Mouse (Mus musculus) gastrocnemius, adult 8-10 months (tissue): ENCODE data around the gene Slc35g1. TPM values are rescaled to one million over a fixed set of nuclear protein-coding genes. Genes with fewer than 3 reads are reported as not detected.

Source experiments
- DNase-seq, 2 experiments: peaks; one replicate each; pipeline ENCODE4 v3.0.0; 2022; ENCODE audit warnings: low spot score in 2 of 2
- total RNA-seq, 4 experiments: library from RNA; stranded (reverse); gene quantifications; 2 replicates each; pipeline ENCODE4 v1.2.4; 2022

The Slc35g1 gene
- total RNA-seq, 4 experiments from 2014 or later, result 1.8 to 2.3 (median 1.9) TPM

DNA sequence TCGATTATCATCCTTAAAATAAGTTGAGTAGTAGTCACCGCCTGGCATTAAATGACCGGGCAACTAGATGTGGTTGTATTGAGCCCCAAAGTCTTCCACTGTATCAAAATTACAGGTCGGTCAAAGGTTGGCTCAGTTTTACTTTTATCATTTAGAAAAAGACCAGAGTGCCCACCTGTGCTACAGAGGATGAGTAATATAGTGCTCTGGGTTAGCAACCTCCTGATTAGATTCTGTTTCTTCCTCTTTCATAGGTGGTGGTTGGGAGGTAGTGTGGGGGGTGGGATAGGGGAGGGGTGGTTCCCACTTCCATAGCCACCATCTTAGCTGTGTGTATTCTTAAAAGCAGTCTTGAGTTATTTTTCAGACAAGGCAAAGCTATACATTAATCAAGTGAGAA, 7.9 kb upstream of the Slc35g1 start:
- no peak for DNase-seq

GRCm38 (mm10) chr19:38396633-38396970, 822 bp downstream of the Slc35g1 start:
- no peak for DNase-seq

DNA sequence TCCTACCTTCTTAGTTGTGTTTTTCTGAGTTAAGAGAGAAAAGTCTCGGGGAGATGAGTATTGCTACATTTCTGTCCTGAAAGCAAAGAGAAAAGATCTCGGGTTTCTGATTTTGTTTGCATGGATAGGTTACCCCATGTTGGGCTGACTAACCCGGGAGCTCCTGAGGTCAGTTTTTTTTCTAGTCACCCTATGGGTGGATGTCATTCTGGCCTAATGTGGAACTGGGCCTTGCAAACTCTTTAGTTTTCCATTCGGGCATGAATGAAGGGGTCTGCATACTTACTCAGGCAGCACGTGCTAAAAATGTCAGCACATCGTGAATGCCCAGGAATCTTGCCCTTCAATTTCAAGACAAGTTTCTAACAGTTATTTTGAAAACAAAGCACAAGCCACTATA, 1.2 kb downstream of the Slc35g1 start:
- no peak for DNase-seq

GRCm38 (mm10) chr19:38398966-38399365, 3.2 kb downstream of the Slc35g1 start:
- DNase-seq, result no peak

GRCm38 (mm10) chr19:38400851-38401250, 5.1 kb downstream of the Slc35g1 start:
- DNase-seq, result no peak

GRCm38 (mm10) chr19:38401416-38401815, 5.6 kb downstream of the Slc35g1 start:
- DNase-seq, result no peak

DNA sequence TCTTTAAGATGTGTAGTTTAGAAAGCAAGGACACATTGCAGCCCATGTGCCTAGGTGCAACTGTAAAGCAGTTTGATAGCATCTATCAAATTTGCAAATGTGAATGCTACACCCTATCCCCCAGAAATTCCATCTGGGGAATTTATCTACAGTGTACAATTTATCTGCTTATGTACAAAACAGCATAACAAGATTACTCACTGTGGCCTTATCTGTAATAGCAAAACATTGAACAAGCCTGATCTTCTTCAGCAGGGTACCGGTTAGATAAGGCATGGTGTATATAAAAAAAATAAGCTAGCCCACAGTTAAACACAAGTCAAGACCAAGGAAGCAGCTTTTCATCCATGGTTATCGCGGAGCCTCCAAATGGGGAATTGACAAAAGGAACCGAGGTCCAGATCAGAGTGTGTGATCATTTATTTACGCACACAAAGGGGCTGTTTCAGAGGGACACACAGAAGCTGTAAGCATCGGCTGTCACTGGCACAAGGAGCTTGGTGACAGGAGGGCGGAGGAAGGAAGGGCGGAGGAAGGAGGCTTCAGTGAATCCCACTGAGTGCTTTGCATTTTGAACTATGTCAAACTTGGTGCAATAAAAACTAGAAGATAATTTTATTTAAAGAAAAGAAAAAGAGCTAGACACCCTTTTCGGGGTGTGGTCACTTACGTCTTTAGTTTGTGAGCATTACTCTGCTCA, 14.7 kb downstream of the Slc35g1 start:
- no peak for DNase-seq

- DNase-seq, result no peak
Measured at GRCm38 (mm10) chr19:38413861-38414260, 18.1 kb downstream of the Slc35g1 start.

DNA sequence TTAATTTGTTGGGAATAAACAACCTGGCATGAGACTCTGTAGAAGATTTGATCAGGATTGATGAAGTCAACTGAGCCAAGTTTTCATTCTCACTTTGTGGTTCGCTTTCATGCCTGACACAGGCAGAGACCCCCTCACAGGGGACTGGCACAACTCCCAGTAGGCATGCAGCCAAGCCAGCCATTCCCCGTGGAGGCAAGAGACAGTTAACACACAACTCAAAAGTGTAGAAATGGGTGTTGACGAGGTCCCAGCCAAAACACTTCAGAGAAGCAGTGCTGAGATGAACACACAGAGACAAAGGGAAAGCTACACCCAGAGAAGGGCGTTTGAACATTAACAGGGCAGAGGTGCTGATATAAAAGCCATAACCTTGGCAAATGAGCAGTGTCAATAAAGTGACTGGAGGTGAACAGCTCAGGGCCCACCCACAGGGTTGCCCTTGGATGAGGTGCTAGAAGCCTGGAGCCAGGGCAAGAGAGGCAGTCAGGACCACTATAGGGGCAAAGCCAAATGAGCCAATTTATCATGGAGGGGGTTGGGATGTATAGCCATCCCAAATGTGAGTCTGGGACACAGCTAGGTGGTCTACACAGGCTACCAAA, 23.1 kb downstream of the Slc35g1 start:
- DNase-seq, result no peak

- no peak for DNase-seq
Measured at GRCm38 (mm10) chr19:38420751-38421295, 25.0 kb downstream of the Slc35g1 start.

DNA sequence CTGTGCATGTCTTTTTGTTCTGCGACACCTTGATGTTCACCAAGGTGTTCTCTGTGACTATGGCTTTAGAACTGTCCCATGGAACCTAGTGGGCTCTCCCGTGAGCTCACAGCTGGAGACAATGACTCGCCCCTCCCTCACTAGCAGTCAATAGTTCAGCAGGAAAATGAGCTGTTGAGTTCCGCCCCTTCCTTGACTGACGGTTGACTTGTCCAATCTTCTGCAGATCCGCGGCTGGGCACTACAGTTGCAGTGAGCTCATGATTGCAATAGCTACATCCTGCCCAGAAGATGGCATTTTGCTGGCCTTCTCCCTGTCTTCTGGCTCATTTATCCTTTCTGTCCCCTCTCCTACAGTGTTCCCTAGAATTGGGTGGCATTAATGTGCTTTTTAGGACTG, 25.7 kb downstream of the Slc35g1 start:
- DNase-seq, result no peak

GRCm38 (mm10) chr19:38422926-38423325, 27.1 kb downstream of the Slc35g1 start:
- no peak for DNase-seq

- DNase-seq, result no peak
Measured at GRCm38 (mm10) chr19:38423884-38424283, 28.1 kb downstream of the Slc35g1 start.

GRCm38 (mm10) chr19:38424581-38424980, 28.8 kb downstream of the Slc35g1 start:
- DNase-seq, result no peak

DNA sequence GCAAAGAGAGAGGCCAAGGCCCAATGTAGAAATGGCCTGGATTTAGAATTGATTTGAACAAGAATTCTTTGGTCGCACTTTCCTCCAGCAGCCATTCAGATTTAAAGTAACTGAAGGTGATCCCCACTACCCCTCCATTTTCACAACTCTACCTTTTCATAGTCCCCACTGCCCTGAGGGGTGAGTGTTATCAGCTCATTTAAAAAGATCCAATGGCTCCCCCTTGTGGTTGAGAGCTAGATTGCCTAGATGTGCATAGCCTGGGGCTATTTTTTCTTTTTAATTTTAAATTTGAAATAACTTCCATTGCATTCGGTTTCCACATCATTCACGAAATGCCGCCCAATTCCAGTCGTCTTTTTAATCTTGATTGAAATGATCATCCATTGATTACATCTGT, 33.5 kb downstream of the Slc35g1 start:
- DNase-seq, result no peak

- DNase-seq, result no peak
Measured at GRCm38 (mm10) chr19:38430475-38430874, 34.7 kb downstream of the Slc35g1 start.

DNA sequence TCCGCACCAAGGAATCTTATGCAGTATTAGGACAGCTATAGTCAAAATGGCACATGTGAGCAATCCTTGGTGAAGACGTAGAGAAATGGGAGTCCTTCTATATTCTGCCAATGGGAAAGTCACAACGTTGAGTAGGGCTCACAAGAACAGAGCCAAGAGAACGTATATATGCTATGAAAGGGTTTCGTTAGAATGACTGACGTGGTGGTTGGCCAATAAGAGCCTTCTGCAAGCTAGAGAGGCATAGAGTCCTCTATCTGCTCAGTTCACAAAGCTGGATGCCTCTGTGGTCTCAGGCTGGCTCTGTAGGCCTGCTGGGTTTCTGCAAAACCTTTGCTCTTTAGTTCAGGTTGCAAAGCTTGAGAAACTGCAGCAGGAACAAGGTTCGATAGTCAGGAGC, 35.5 kb downstream of the Slc35g1 start:
- DNase-seq, result no peak

DNA sequence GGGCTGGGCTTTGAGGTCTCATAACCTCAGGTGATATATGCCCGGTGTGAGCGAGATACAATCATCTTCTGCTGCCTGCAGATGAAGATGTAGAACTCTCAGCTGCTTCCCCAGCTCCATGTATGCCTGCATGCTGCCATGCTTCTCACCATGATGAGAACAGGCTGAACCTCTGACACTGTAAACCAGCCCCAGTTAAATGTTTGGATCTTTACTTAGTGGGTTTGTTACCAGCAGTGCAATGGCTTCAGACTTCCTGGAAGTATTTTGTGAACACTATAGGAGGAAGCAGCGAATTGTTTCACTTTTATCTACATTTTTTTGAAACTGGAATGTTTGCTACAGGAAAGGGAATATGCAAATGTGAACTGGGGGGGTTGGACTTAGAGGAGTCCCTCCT, 36.2 kb downstream of the Slc35g1 start:
- DNase-seq, result no peak

DNA sequence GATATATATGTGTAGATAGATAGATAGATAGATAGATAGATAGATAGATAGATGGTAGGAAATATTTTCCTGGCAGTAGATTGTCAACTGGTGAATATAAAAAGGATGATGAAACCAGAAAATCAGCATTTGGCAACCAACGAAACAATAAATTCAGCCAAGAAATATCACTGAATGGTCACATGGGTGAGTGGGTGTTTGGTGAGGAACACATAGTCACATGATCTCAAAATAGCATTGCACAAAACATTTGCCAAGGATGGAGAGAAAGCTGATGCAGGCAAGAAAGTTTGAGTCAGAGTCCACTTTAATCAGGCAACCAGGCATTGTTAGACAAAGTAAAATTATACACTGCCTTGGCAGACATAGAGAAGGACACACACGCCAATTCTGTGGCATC, 37.6 kb downstream of the Slc35g1 start:
- no peak for DNase-seq

- no peak for DNase-seq
Measured at GRCm38 (mm10) chr19:38435221-38435620, 39.4 kb downstream of the Slc35g1 start.

- DNase-seq, result no peak
Measured at GRCm38 (mm10) chr19:38441860-38442259, 46.1 kb downstream of the Slc35g1 start.

DNA sequence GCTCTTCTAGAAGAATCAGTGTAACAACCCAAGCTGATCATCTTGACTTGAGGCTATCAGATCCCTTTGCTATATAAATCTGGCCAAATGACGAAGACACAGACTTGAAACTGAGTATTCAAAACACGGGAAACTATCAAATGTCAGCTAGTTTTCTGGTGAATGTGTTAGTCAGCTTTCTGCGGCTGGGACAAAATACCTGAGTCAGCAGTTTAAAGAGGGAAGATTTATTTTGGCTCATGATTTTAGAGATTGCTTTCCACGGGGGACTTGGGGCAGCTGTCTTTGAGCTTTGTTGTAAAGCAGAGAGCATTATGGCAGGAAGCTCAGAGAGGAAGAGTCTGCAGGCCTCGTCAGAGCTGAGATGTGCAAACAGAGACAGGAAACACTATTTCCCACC, 50.0 kb downstream of the Slc35g1 start:
- DNase-seq, result no peak
